Mouse (Mus musculus) forebrain, embryonic 13.5 days (tissue): ENCODE results near the gene Baz2b. TPM values are rescaled to one million over a fixed set of nuclear protein-coding genes. Genes with fewer than 3 reads are reported as not detected.

Experiments used
- ATAC-seq: fragments of 200-750 bp; cut with Nextera tagmentation; 2 replicates; pipeline ENCODE4 v1.8.0; 2017
- H3K27ac ChIP-seq: fragments of 300-500 bp; sonication (generic); 2 replicates; pipeline ENCODE4 v1.5.1; 2015; ENCODE audit warnings: inconsistent platforms, mild to moderate bottlenecking, moderate library complexity
- H3K27me3 ChIP-seq: fragments of 300-500 bp; sonication (generic); 2 replicates; pipeline ENCODE4 v1.6.1; 2015; ENCODE audit warnings: mild to moderate bottlenecking, inconsistent platforms
- H3K36me3 ChIP-seq: fragments of 300-500 bp; sonication (generic); 2 replicates; pipeline ENCODE4 v1.6.1; 2015; ENCODE audit warnings: mild to moderate bottlenecking, inconsistent platforms; ENCODE audit not compliant: poor library complexity, severe bottlenecking
- H3K4me1 ChIP-seq: fragments of 300-500 bp; sonication (generic); 2 replicates; pipeline ENCODE4 v1.6.1; 2015; ENCODE audit warnings: inconsistent platforms
- H3K4me2 ChIP-seq: fragments of 300-500 bp; sonication (generic); 2 replicates; pipeline ENCODE4 v1.6.1; 2015; ENCODE audit warnings: inconsistent platforms, mild to moderate bottlenecking, moderate library complexity
- H3K4me3 ChIP-seq: fragments of 300-500 bp; sonication (generic); 2 replicates; pipeline ENCODE4 v1.5.1; 2015; ENCODE audit warnings: mild to moderate bottlenecking, inconsistent platforms
- H3K9ac ChIP-seq: fragments of 300-500 bp; sonication (generic); 2 replicates; pipeline ENCODE4 v1.6.1; 2015; ENCODE audit warnings: mild to moderate bottlenecking, inconsistent platforms
- H3K9me3 ChIP-seq: fragments of 300-500 bp; sonication (generic); replicated peaks from 2 replicates; pipeline ENCODE4 v1.6.1; 2016; ENCODE audit warnings: inconsistent platforms
- WGBS: fragments of 180-500 bp; shearing (Covaris S2); methylation state at CpG from one replicate; pipeline ENCODE4 v1.1.7; 2015; 5-methylcytosine and 5-hydroxymethylcytosine counted together
- polyA plus RNA-seq: library from polyadenylated mRNA; unstranded; fragments of >200 nt; fragmentation: Nextera tagmentation; extraction: Ambion mirVana; gene quantifications from 2 replicates; pipeline ENCODE4 v1.2.1, GENCODE M21; 2015

The Baz2b gene
- polyA plus RNA-seq, 1 experiment from 2014 or later: 85.7 TPM

GRCm38 (mm10) chr2:60126292-60126691 lies 83.3 kb downstream of the Baz2b start:
- peak overlapping the region; percentile 30; the same call in 1 of the 2 replicates for H3K9ac ChIP-seq
- peak overlapping the region; percentile 92 for H3K4me3 ChIP-seq
- peak overlapping the region; percentile 63 for H3K4me2 ChIP-seq
- no peaks in the 10 kb centered on the region for H3K27me3 ChIP-seq
- ATAC-seq: no peak
- H3K9me3 ChIP-seq: no peaks in the 10 kb centered on the region
- H3K4me1 ChIP-seq: peaks cover 36% of the 10 kb centered on the region
- H3K36me3 ChIP-seq: no peaks in the 10 kb centered on the region
- 2% methylated on average over 8 of the region's 8 CpGs for WGBS
- no peak overlapping the region; the same call in 1 of the 2 replicates for H3K27ac ChIP-seq

GRCm38 (mm10) chr2:60125049-60126004 lies 84.3 kb downstream of the Baz2b start:
- ATAC-seq: peak; percentile 70
- peaks cover 44% of the 10 kb centered on the region for H3K4me1 ChIP-seq
- peak overlapping the region; percentile 63 for H3K4me2 ChIP-seq
- no peaks in the 10 kb centered on the region for H3K9me3 ChIP-seq
- H3K9ac ChIP-seq: peak overlapping the region; percentile 99
- H3K27ac ChIP-seq: peak overlapping the region; percentile 99
- H3K36me3 ChIP-seq: no peaks in the 10 kb centered on the region
- H3K27me3 ChIP-seq: no peaks in the 10 kb centered on the region
- WGBS: under 1% methylated on average over 43 of the region's 83 CpGs
- H3K4me3 ChIP-seq: peak overlapping the region; percentile 92

- Histone ChIP-seq H3K27ac (peak overlapping the region; percentile 99), H3K4me3 (peak overlapping the region; percentile 92), H3K9me3 (no peaks in the 10 kb centered on the region), H3K4me2 (peak overlapping the region; percentile 63), H3K4me1 (peaks cover 49% of the 10 kb centered on the region), H3K9ac (peak overlapping the region; percentile 99), H3K27me3 (no peaks in the 10 kb centered on the region), H3K36me3 (no peaks in the 10 kb centered on the region)
- under 1% methylated on average over 39 of the region's 47 CpGs for WGBS
- ATAC-seq: peak; percentile 70
Measured at GRCm38 (mm10) chr2:60124648-60125048, 85.0 kb downstream of the Baz2b start.

- no peak for ATAC-seq
- Histone ChIP-seq H3K9ac (peak overlapping the region; percentile 99), H3K27me3 (no peaks in the 10 kb centered on the region), H3K4me3 (peak overlapping the region; percentile 92), H3K36me3 (no peaks in the 10 kb centered on the region), H3K4me2 (peak overlapping the region; percentile 63), H3K27ac (peak overlapping the region; percentile 99), H3K9me3 (no peaks in the 10 kb centered on the region), H3K4me1 (peaks cover 53% of the 10 kb centered on the region)
- WGBS: 4% methylated on average over 13 of the region's 13 CpGs
Measured at GRCm38 (mm10) chr2:60123911-60124647, 85.6 kb downstream of the Baz2b start.

- Histone ChIP-seq H3K4me1 (peaks cover 60% of the 10 kb centered on the region), H3K4me3 (peak overlapping the region; percentile 27), H3K27me3 (no peaks in the 10 kb centered on the region), H3K36me3 (no peaks in the 10 kb centered on the region), H3K9ac (peak overlapping the region; percentile 34; the same call in 1 of the 2 replicates), H3K27ac (peak overlapping the region; percentile 22; the same call in 1 of the 2 replicates), H3K4me2 (peak overlapping the region; percentile 52), H3K9me3 (no peaks in the 10 kb centered on the region)
- WGBS: 24% methylated on average over 6 of the region's 6 CpGs
- no peak for ATAC-seq
Measured at GRCm38 (mm10) chr2:60123061-60123874, 86.4 kb downstream of the Baz2b start.

- Histone ChIP-seq H3K9me3 (no peaks in the 10 kb centered on the region), H3K27me3 (no peaks in the 10 kb centered on the region), H3K4me3 (0 out of 2 replicates have a peak overlapping the region, but pooled peaks have one; percentile 9), H3K36me3 (no peaks in the 10 kb centered on the region), H3K4me2 (peak overlapping the region; percentile 52), H3K9ac (peak overlapping the region; percentile 13; the same call in 1 of the 2 replicates), H3K4me1 (peaks cover 63% of the 10 kb centered on the region), H3K27ac (no peak overlapping the region; the same call in 1 of the 2 replicates)
- WGBS: 16% methylated on average over 2 of the region's 2 CpGs
- no peak for ATAC-seq
Measured at GRCm38 (mm10) chr2:60122188-60122587, 87.5 kb downstream of the Baz2b start.

GRCm38 (mm10) chr2:60120681-60121080 lies 89.0 kb downstream of the Baz2b start:
- no peaks in the 10 kb centered on the region for H3K9me3 ChIP-seq
- H3K9ac ChIP-seq: no peak overlapping the region
- no peak for ATAC-seq
- 55% methylated on average over 2 of the region's 2 CpGs for WGBS
- H3K27me3 ChIP-seq: no peaks in the 10 kb centered on the region
- no peak overlapping the region for H3K27ac ChIP-seq
- H3K4me1 ChIP-seq: peaks cover 66% of the 10 kb centered on the region
- no peak overlapping the region for H3K4me2 ChIP-seq
- H3K4me3 ChIP-seq: no peak overlapping the region
- H3K36me3 ChIP-seq: no peaks in the 10 kb centered on the region

- 16% methylated on average over 10 of the region's 10 CpGs for WGBS
- H3K4me1 ChIP-seq: peaks cover 81% of the 10 kb centered on the region
- no peaks in the 10 kb centered on the region for H3K9me3 ChIP-seq
- H3K36me3 ChIP-seq: no peaks in the 10 kb centered on the region
- ATAC-seq: peak; percentile 32; the same call in 1 of the 2 replicates
- H3K27me3 ChIP-seq: no peaks in the 10 kb centered on the region
- peak overlapping the region; percentile 44 for H3K4me2 ChIP-seq
- H3K27ac ChIP-seq: peak overlapping the region; percentile 51
- H3K4me3 ChIP-seq: peak overlapping the region; percentile 18; the same call in 1 of the 2 replicates
- H3K9ac ChIP-seq: 0 out of 2 replicates have a peak overlapping the region, but pooled peaks have one; percentile 21
Measured at GRCm38 (mm10) chr2:60118684-60119558, 90.7 kb downstream of the Baz2b start.

GRCm38 (mm10) chr2:60117867-60118266 lies 91.8 kb downstream of the Baz2b start:
- Histone ChIP-seq H3K9me3 (no peaks in the 10 kb centered on the region), H3K9ac (no peak overlapping the region), H3K4me3 (no peak overlapping the region), H3K4me2 (no peak overlapping the region), H3K4me1 (peaks cover 81% of the 10 kb centered on the region), H3K27me3 (no peaks in the 10 kb centered on the region), H3K36me3 (no peaks in the 10 kb centered on the region), H3K27ac (no peak overlapping the region)
- 63% methylated on average over 9 of the region's 9 CpGs for WGBS
- ATAC-seq: no peak

- ATAC-seq: no peak
- no peak overlapping the region for H3K9ac ChIP-seq
- peaks cover 11% of the 10 kb centered on the region for H3K36me3 ChIP-seq
- no peaks in the 10 kb centered on the region for H3K27me3 ChIP-seq
- H3K4me3 ChIP-seq: no peak overlapping the region
- 13% methylated on average over 12 of the region's 12 CpGs for WGBS
- peak overlapping the region; percentile 15; the same call in 1 of the 2 replicates for H3K4me2 ChIP-seq
- peaks cover 66% of the 10 kb centered on the region for H3K4me1 ChIP-seq
- no peaks in the 10 kb centered on the region for H3K9me3 ChIP-seq
- no peak overlapping the region for H3K27ac ChIP-seq
Measured at GRCm38 (mm10) chr2:60115891-60116554, 93.6 kb downstream of the Baz2b start.
